Mouse (Mus musculus): ENCODE measurements at regions not wholly inside any gene's neighbourhood (a gene's known extent, or its start where the extent isn't known, plus 50 kb on each side); places are given as distances from the start of the nearest gene placed in this dataset.
"Not testable (repeated sequence)": the region's sequence is repeated elsewhere in the genome, so short reads cannot be mapped to it uniquely, and the experiment has no call there.

GRCm38 (mm10) chr15:32749971-32750370 is 505.4 kb downstream of the Sema5a start:
- Histone ChIP-seq H3K4me1 (no peaks in the 10 kb centered on the region), H3K27ac (no peak overlapping the region), H3K36me3 (no peaks in the 10 kb centered on the region), H3K9ac (no peak overlapping the region), H3K27me3 (no peaks in the 10 kb centered on the region), H3K4me3 (no peak overlapping the region), H3K4me2 (no peak overlapping the region), H3K9me3 (no peaks in the 10 kb centered on the region)
- 35% methylated on average over 2 of the region's 2 CpGs for WGBS
- no peak for ATAC-seq (ENCODE audit: borderline replicate concordance, extremely low read depth, low FRiP score, low TSS enrichment)

- H3K4me3 ChIP-seq, result no peak overlapping the region
- no peak for ATAC-seq (ENCODE audit: borderline replicate concordance, extremely low read depth, low FRiP score, low TSS enrichment)
- 37% methylated on average over 3 of the region's 3 CpGs for WGBS
- no peaks in the 10 kb centered on the region for H3K9me3 ChIP-seq
- no peak overlapping the region for H3K9ac ChIP-seq
- H3K27me3 ChIP-seq, result no peaks in the 10 kb centered on the region
- H3K4me1 ChIP-seq, result no peaks in the 10 kb centered on the region
- no peak overlapping the region for H3K27ac ChIP-seq
- no peaks in the 10 kb centered on the region for H3K36me3 ChIP-seq
- H3K4me2 ChIP-seq, result no peak overlapping the region
These were observed 507.4 kb downstream of the Sema5a start for GRCm38 (mm10) chr15:32751991-32752390.

- Histone ChIP-seq H3K9me3 (no peaks in the 10 kb centered on the region), H3K4me3 (no peak overlapping the region)
- 54% methylated on average over 3 of the region's 3 CpGs for WGBS
These were observed 515.5 kb downstream of the Sema5a start for GRCm38 (mm10) chr15:32760141-32760540.

GRCm38 (mm10) chr15:32766011-32766701 is 521.5 kb downstream of the Sema5a start:
- H3K4me1 ChIP-seq, result no peaks in the 10 kb centered on the region
- no peak overlapping the region for H3K4me3 ChIP-seq
- no peak overlapping the region for H3K27ac ChIP-seq
- H3K4me2 ChIP-seq, result no peak overlapping the region
- H3K9ac ChIP-seq, result no peak overlapping the region
- WGBS, result 3% methylated on average over 4 of the region's 4 CpGs
- no peaks in the 10 kb centered on the region for H3K9me3 ChIP-seq
- no peaks in the 10 kb centered on the region for H3K36me3 ChIP-seq
- no peaks in the 10 kb centered on the region for H3K27me3 ChIP-seq
- peak; percentile 31; the same call in 1 of the 2 replicates for ATAC-seq (ENCODE audit: borderline replicate concordance, extremely low read depth, low FRiP score, low TSS enrichment)

More at GRCm38 (mm10) chr15:32760141-32760540, 515.5 kb downstream of the Sema5a start:
- no peak for ATAC-seq (ENCODE audit: borderline replicate concordance, extremely low read depth, low FRiP score, low TSS enrichment)
- Histone ChIP-seq H3K36me3 (no peaks in the 10 kb centered on the region), H3K9ac (no peak overlapping the region), H3K27ac (no peak overlapping the region), H3K27me3 (no peaks in the 10 kb centered on the region), H3K4me1 (no peaks in the 10 kb centered on the region), H3K4me2 (no peak overlapping the region)

- Histone ChIP-seq H3K36me3 (no peaks in the 10 kb centered on the region), H3K4me2 (no peak overlapping the region), H3K9me3 (no peaks in the 10 kb centered on the region), H3K4me3 (no peak overlapping the region), H3K4me1 (no peaks in the 10 kb centered on the region), H3K9ac (no peak overlapping the region), H3K27ac (no peak overlapping the region), H3K27me3 (no peaks in the 10 kb centered on the region)
- 43% methylated on average over 4 of the region's 5 CpGs for WGBS
- no peak for ATAC-seq (ENCODE audit: borderline replicate concordance, extremely low read depth, low FRiP score, low TSS enrichment)
These were observed 522.3 kb downstream of the Sema5a start for GRCm38 (mm10) chr15:32766746-32767471.

- peak overlapping the region; percentile 61 for H3K4me3 ChIP-seq
- H3K27me3 ChIP-seq; H3K9me3 ChIP-seq; H3K9ac ChIP-seq; H3K27ac ChIP-seq; ATAC-seq (ENCODE audit: borderline replicate concordance, extremely low read depth, low FRiP score, low TSS enrichment); H3K4me1 ChIP-seq; H3K36me3 ChIP-seq: not testable (repeated sequence)
- H3K4me2 ChIP-seq, result peak overlapping the region; percentile 72
- WGBS, result 24% methylated on average over 5 of the region's 5 CpGs
These were observed 533.6 kb downstream of the Sema5a start for GRCm38 (mm10) chr15:32778226-32778598.

- Histone ChIP-seq H3K4me3 (peak overlapping the region; percentile 61), H3K9ac (peak overlapping the region; percentile 56), H3K4me2 (peak overlapping the region; percentile 72), H3K27ac (peak overlapping the region; percentile 86)
- peak; percentile 96 for ATAC-seq (ENCODE audit: borderline replicate concordance, extremely low read depth, low FRiP score, low TSS enrichment)
- WGBS, result under 1% methylated on average over 33 of the region's 34 CpGs
- H3K27me3 ChIP-seq, H3K9me3 ChIP-seq, H3K36me3 ChIP-seq, H3K4me1 ChIP-seq: not testable (repeated sequence)
These were observed 534.1 kb downstream of the Sema5a start for GRCm38 (mm10) chr15:32778599-32779273.

GRCm38 (mm10) chr15:32779274-32779615 is 534.6 kb downstream of the Sema5a start:
- H3K9me3 ChIP-seq, H3K36me3 ChIP-seq, H3K4me1 ChIP-seq, H3K27me3 ChIP-seq: not testable (repeated sequence)
- Histone ChIP-seq H3K9ac (peak overlapping the region; percentile 56), H3K27ac (peak overlapping the region; percentile 86), H3K4me2 (peak overlapping the region; percentile 72), H3K4me3 (peak overlapping the region; percentile 61)
- peak; percentile 4; the same call in 1 of the 2 replicates for ATAC-seq (ENCODE audit: borderline replicate concordance, extremely low read depth, low FRiP score, low TSS enrichment)
- WGBS, result 4% methylated on average over 11 of the region's 11 CpGs

GRCm38 (mm10) chr15:32781609-32782008 is 537.0 kb downstream of the Sema5a start:
- H3K9me3 ChIP-seq, H3K9ac ChIP-seq, H3K4me1 ChIP-seq, H3K27me3 ChIP-seq, H3K36me3 ChIP-seq, H3K27ac ChIP-seq: not testable (repeated sequence)
- 63% methylated on average over 1 of the region's 1 CpGs for WGBS
- H3K4me3 ChIP-seq, result peak overlapping the region; percentile 61; the same call in 1 of the 2 replicates
- peak overlapping the region; percentile 54; the same call in 1 of the 2 replicates for H3K4me2 ChIP-seq
- ATAC-seq (ENCODE audit: borderline replicate concordance, extremely low read depth, low FRiP score, low TSS enrichment), result peak; percentile 76; the same call in 1 of the 2 replicates

GRCm38 (mm10) chr15:32799222-32799621 is 554.6 kb downstream of the Sema5a start:
- Histone ChIP-seq H3K9ac (no peak overlapping the region), H3K36me3 (peaks cover 56% of the 10 kb centered on the region), H3K4me2 (no peak overlapping the region), H3K27me3 (no peaks in the 10 kb centered on the region), H3K27ac (no peak overlapping the region), H3K9me3 (no peaks in the 10 kb centered on the region; the same call in 1 of the 2 replicates), H3K4me3 (no peak overlapping the region), H3K4me1 (no peaks in the 10 kb centered on the region)
- no peak for ATAC-seq (ENCODE audit: borderline replicate concordance, extremely low read depth, low FRiP score, low TSS enrichment)
- WGBS, result 93% methylated on average over 1 of the region's 1 CpGs

- Histone ChIP-seq H3K27me3 (no peaks in the 10 kb centered on the region), H3K4me2 (no peak overlapping the region), H3K9me3 (no peaks in the 10 kb centered on the region), H3K4me1 (no peaks in the 10 kb centered on the region), H3K4me3 (no peak overlapping the region), H3K27ac (no peak overlapping the region), H3K9ac (no peak overlapping the region), H3K36me3 (no peaks in the 10 kb centered on the region)
- WGBS, result 44% methylated on average over 2 of the region's 2 CpGs
- ATAC-seq (ENCODE audit: borderline replicate concordance, extremely low read depth, low FRiP score, low TSS enrichment), result no peak
These were observed 566.4 kb downstream of the Sema5a start for GRCm38 (mm10) chr15:32810849-32811632.
